Mouse (Mus musculus) liver, embryonic 12.5 days (tissue): ENCODE results near the gene Ank2. TPM values are rescaled to one million over a fixed set of nuclear protein-coding genes. Genes with fewer than 3 reads are reported as not detected.

Source experiments
- ATAC-seq: fragments of 200-750 bp; cut with Nextera tagmentation; 2 replicates; pipeline ENCODE4 v1.8.0; 2017; ENCODE audit warnings: moderate number of reproducible peaks, mild to moderate bottlenecking, moderate library complexity
- H3K27ac ChIP-seq: fragments of 300-500 bp; sonication (generic); 2 replicates; pipeline ENCODE4 v1.5.1; 2016; ENCODE audit warnings: mild to moderate bottlenecking
- H3K27me3 ChIP-seq: fragments of 300-500 bp; sonication (generic); replicated peaks from 2 replicates; pipeline ENCODE4 v1.6.1; 2016; ENCODE audit warnings: mild to moderate bottlenecking, moderate library complexity
- H3K36me3 ChIP-seq: fragments of 300-500 bp; sonication (generic); 2 replicates; pipeline ENCODE4 v1.6.1; 2016; ENCODE audit warnings: mild to moderate bottlenecking, moderate library complexity
- H3K4me1 ChIP-seq: fragments of 300-500 bp; sonication (generic); 2 replicates; pipeline ENCODE4 v1.6.1; 2016
- H3K4me2 ChIP-seq: fragments of 300-500 bp; sonication (generic); 2 replicates; pipeline ENCODE4 v1.6.1; 2016; ENCODE audit warnings: mild to moderate bottlenecking, moderate library complexity
- H3K4me3 ChIP-seq: fragments of 300-500 bp; sonication (generic); 2 replicates; pipeline ENCODE4 v1.5.1; 2016; ENCODE audit warnings: mild to moderate bottlenecking, moderate library complexity
- H3K9ac ChIP-seq: fragments of 300-500 bp; sonication (generic); 2 replicates; pipeline ENCODE4 v1.6.1; 2016; ENCODE audit warnings: mild to moderate bottlenecking, moderate library complexity
- H3K9me3 ChIP-seq: fragments of 300-500 bp; sonication (generic); replicated peaks from 2 replicates; pipeline ENCODE4 v1.6.1; 2016; ENCODE audit warnings: mild to moderate bottlenecking, moderate library complexity
- WGBS: fragments of 180-500 bp; shearing (Covaris S2); methylation state at CpG from one replicate; pipeline ENCODE4 v1.1.7; 2016; ENCODE audit not compliant: insufficient replicate concordance; 5-methylcytosine and 5-hydroxymethylcytosine counted together
- polyA plus RNA-seq: library from polyadenylated mRNA; unstranded; fragments of >200 nt; fragmentation: Nextera tagmentation; extraction: Ambion mirVana; gene quantifications from 2 replicates; pipeline ENCODE4 v1.2.1, GENCODE M21; 2016

Ank2 gene
- polyA plus RNA-seq, 1 experiment from 2014 or later, result 9.0 TPM

DNA sequence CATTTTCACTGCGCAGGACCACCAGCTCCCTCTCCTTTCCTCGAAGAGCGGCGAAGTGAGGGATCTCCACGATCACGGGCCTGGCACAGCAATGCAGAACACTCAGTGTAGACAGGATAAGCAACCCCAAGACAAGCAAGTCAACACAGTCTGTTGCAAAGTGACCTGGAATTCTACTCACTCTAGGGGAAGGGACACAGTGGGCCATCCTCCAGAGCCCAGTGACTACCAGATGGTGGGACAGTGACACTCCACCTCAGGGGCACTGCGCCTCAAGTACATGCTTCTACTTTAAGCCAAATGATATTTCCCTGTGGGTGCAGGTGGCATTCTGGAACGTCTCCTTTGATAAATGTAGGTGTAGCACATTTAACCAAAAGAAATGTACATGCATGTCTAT is 536.8 kb downstream of the Ank2 start:
- Histone ChIP-seq H3K4me3 (no peak overlapping the region), H3K9me3 (no peaks in the 10 kb centered on the region), H3K36me3 (no peaks in the 10 kb centered on the region), H3K4me1 (no peaks in the 10 kb centered on the region), H3K4me2 (no peak overlapping the region), H3K27ac (no peak overlapping the region), H3K27me3 (no peaks in the 10 kb centered on the region), H3K9ac (no peak overlapping the region)
- no peak for ATAC-seq
- WGBS, result 77% methylated on average over 8 of the region's 8 CpGs

DNA sequence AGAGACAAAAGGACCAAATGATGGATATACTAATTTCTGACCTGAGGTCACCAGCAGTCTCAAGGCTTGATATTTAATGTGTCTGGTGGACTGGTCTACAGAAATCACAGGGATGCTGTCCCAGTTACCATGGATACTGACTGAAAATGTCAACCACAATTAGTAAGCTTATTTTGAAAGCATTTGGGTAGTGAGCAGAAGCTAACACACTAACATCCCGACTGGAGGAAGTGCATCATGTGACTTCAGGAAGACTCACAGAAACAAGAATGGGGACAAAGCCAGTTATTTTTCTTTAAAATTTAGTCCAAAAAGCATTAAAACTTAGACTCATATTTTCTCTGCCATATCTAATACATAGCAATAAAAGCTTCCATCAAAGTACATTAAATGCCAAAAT is 546.5 kb downstream of the Ank2 start:
- Histone ChIP-seq H3K4me3 (no peak overlapping the region), H3K4me1 (no peaks in the 10 kb centered on the region), H3K9me3 (no peaks in the 10 kb centered on the region), H3K9ac (no peak overlapping the region), H3K27me3 (no peaks in the 10 kb centered on the region), H3K27ac (no peak overlapping the region), H3K4me2 (no peak overlapping the region), H3K36me3 (no peaks in the 10 kb centered on the region)
- ATAC-seq, result no peak
- 38% methylated on average over 1 of the region's 1 CpGs for WGBS

DNA sequence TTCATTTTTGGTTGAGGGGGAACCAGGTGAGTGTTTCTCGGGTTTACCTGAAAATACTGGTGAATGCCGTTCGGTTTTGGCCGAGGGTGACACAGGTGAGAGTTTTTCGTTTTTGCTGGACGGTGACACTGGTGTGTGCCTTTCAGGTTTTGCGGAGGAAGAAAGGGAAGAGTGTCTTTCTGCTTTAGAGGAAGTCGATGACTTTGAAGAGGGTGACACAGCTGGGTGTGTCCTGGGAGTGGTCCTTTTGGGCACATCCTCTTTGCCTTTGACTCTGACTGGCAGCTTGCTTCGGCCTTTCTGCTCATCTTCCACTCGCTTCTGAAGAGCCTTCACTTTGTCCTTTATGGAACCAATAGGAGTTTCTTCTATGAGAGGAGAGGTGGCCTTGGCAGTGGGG is 552.6 kb downstream of the Ank2 start:
- WGBS, result 81% methylated on average over 10 of the region's 10 CpGs
- Histone ChIP-seq H3K9ac (no peak overlapping the region), H3K4me1 (no peaks in the 10 kb centered on the region), H3K4me3 (no peak overlapping the region), H3K9me3 (no peaks in the 10 kb centered on the region), H3K27ac (no peak overlapping the region), H3K27me3 (no peaks in the 10 kb centered on the region), H3K4me2 (no peak overlapping the region), H3K36me3 (0 out of 2 replicates have a peak, but pooled peaks cover 3% of the 10 kb centered on the region)
- no peak for ATAC-seq

DNA sequence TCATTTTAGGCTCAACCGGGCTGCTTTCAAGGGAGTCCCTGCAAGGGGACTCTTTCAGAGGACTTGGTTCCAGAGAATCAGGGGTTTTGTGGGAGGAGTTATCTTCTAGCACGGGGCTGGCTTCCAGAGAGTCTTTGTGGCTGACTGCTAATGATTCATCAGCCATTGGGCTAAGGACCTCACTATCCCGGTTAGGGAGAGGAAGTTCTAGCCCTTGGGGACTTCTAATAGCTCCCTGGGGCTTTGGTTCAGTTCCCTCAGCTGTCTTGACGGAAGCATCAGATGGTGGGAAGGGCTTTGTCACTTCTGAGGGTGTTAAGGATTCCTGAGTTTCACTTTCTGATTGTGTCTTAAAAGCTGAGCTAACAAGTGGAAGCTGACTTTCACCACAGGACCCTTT is 554.3 kb downstream of the Ank2 start:
- H3K4me1 ChIP-seq, result no peaks in the 10 kb centered on the region
- H3K4me2 ChIP-seq, result no peak overlapping the region
- no peaks in the 10 kb centered on the region for H3K27me3 ChIP-seq
- no peak overlapping the region for H3K9ac ChIP-seq
- H3K4me3 ChIP-seq, result no peak overlapping the region
- ATAC-seq, result no peak
- no peak overlapping the region for H3K27ac ChIP-seq
- 0 out of 2 replicates have a peak, but pooled peaks cover 3% of the 10 kb centered on the region for H3K36me3 ChIP-seq
- 28% methylated on average over 4 of the region's 4 CpGs for WGBS
- no peaks in the 10 kb centered on the region for H3K9me3 ChIP-seq

DNA sequence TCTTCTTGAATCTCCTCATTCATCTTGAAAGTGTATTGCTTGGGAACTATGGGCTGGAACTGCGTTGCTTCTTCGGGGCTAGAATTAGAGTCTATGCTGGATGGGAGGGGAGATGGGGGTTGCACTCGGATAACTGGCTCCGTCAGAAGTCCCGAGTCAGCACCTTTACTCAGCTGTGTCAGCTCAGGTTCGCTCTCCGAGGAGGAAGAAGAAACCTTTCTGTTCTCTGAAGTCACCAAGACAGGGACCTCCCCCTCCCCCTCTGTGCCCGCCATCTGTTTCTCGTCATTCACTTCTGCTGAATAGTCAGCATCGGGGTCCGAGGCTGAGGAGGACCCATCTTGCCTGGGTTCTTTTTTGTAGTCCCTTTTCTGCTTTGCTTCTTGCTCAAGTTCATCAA is 555.1 kb downstream of the Ank2 start:
- Histone ChIP-seq H3K9me3 (no peaks in the 10 kb centered on the region), H3K27ac (no peak overlapping the region), H3K36me3 (0 out of 2 replicates have a peak, but pooled peaks cover 3% of the 10 kb centered on the region), H3K9ac (no peak overlapping the region), H3K27me3 (no peaks in the 10 kb centered on the region), H3K4me3 (no peak overlapping the region), H3K4me1 (no peaks in the 10 kb centered on the region), H3K4me2 (no peak overlapping the region)
- ATAC-seq, result no peak
- WGBS, result 72% methylated on average over 11 of the region's 11 CpGs

DNA sequence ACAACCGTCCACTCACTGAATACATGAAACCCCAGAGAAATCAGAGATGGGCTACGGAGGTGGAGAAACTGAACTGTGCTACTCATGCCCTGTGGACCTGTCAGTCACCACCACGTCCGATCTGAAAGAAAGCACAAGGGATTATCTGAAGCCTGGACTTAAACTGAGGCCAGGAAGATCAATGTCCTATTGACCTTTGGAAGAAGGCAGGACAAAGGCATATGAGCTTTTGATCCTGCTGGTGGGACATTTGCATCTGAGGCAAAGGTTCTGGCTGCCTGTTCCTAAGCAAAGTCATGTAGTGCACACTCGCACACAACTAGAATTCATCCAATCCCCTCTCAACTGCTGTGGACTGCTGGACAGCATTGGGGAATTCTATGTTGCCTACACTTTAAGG is 558.7 kb downstream of the Ank2 start:
- 61% methylated on average over 5 of the region's 5 CpGs for WGBS
- 0 out of 2 replicates have a peak, but pooled peaks cover 3% of the 10 kb centered on the region for H3K36me3 ChIP-seq
- no peak for ATAC-seq

DNA sequence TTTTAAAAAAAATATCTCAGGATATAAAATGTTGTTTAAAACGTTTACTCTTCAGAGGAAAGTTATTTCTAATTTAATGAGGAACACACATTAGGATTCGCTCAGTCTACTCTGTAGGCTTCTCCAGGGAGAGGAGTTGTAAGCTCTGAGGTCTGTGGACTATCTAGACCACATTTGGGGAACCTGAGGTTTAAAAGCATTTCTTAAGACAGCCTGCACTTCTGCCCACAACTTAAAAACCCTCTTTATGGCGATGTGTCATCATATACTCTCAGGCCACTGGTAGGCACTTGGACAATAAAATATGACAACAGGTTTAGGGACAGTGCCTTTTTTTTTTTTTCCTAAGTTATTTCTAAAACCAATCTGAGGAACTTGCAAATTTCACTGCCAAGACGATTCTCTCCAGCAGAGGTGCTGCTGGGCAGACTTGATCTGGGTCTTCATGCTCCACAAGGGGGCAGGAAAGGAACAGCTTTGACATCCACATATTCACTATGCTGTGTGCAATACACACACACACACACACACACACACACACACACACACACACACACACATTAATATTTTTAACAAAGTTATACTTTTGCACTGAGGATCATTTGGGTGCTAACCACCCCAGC is 567.2 kb downstream of the Ank2 start:
- WGBS, result 27% methylated on average over 4 of the region's 4 CpGs
- Histone ChIP-seq H3K4me3 (no peak overlapping the region), H3K4me1 (no peaks in the 10 kb centered on the region), H3K4me2 (no peak overlapping the region), H3K9me3 (no peaks in the 10 kb centered on the region), H3K27me3 (no peaks in the 10 kb centered on the region), H3K9ac (no peak overlapping the region), H3K27ac (no peak overlapping the region), H3K36me3 (0 out of 2 replicates have a peak, but pooled peaks cover 4% of the 10 kb centered on the region)
- no peak for ATAC-seq

More for the DNA sequence above, 558.7 kb downstream of the Ank2 start:
- H3K9me3 ChIP-seq, result no peaks in the 10 kb centered on the region
- no peak overlapping the region for H3K4me3 ChIP-seq
- H3K9ac ChIP-seq, result no peak overlapping the region
- H3K27ac ChIP-seq, result no peak overlapping the region
- no peaks in the 10 kb centered on the region for H3K4me1 ChIP-seq
- H3K4me2 ChIP-seq, result no peak overlapping the region
- H3K27me3 ChIP-seq, result no peaks in the 10 kb centered on the region

DNA sequence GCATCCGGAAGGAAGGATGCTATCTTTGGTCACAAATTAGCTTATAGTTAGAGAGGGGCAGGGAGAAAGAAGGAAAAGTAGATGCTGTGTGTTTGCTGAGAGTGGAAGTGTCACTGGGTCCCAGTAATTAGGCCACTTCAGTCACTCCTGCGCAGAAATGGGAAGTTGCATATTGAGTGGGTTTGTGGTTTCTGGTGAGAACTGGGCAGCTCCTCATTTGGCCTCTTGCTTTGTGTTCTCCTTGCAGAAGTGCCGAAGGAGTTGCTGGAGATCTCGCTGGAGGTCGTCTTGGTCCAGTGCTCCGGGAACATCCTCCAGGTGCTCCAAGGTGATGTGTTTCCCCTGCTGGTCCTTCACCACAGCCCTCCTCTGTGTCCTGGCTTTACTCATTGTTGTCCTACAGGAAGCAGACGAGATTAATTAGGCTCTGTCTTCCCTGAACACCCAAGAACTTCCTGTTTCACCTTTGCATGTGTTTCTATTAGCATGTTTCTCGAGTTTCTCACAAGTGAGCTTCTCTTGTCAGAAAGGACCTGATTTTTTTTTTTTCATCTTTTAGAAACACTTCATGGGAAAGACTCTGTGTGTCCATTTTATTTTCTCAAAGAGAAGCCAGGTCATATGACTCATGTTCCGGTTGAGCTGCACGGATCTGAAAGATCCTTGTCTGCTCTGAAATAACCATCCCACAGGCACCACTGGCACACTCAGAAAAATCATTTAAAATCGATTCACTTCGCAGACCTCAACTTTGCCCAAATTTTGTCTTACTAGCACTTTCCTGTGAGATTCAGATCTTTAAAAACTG is 575.4 kb downstream of the Ank2 start:
- Histone ChIP-seq H3K4me1 (no peaks in the 10 kb centered on the region), H3K27me3 (no peaks in the 10 kb centered on the region), H3K9ac (no peak overlapping the region), H3K36me3 (no peaks in the 10 kb centered on the region), H3K4me3 (no peak overlapping the region), H3K4me2 (no peak overlapping the region), H3K27ac (no peak overlapping the region), H3K9me3 (no peaks in the 10 kb centered on the region)
- WGBS, result 35% methylated on average over 12 of the region's 12 CpGs
- no peak for ATAC-seq

DNA sequence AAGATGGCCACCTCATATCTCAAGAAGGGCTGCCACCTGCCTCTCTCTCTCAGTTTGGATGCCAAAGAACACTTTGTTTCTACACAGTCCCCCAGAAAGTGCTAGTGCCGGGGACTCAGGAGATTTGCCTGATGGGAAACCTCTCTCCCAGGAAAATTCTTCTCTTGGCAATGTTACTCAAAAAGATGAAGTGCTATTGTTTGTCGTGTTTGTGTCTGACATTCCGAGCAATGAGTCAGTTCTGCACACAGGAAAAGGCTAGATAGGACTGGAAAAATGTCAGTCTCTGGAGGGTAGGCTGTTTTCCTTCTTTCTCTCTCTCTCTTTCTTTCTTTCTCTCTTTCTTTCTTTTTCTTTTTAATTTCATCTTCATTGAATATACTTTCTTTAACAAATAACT is 577.2 kb downstream of the Ank2 start:
- WGBS, result 50% methylated on average over 3 of the region's 3 CpGs
- no peaks in the 10 kb centered on the region for H3K4me1 ChIP-seq
- H3K9ac ChIP-seq, result no peak overlapping the region
- H3K36me3 ChIP-seq, result no peaks in the 10 kb centered on the region
- no peak overlapping the region for H3K27ac ChIP-seq
- no peak overlapping the region for H3K4me2 ChIP-seq
- no peak for ATAC-seq
- H3K27me3 ChIP-seq, result no peaks in the 10 kb centered on the region
- H3K4me3 ChIP-seq, result no peak overlapping the region
- H3K9me3 ChIP-seq, result no peaks in the 10 kb centered on the region

DNA sequence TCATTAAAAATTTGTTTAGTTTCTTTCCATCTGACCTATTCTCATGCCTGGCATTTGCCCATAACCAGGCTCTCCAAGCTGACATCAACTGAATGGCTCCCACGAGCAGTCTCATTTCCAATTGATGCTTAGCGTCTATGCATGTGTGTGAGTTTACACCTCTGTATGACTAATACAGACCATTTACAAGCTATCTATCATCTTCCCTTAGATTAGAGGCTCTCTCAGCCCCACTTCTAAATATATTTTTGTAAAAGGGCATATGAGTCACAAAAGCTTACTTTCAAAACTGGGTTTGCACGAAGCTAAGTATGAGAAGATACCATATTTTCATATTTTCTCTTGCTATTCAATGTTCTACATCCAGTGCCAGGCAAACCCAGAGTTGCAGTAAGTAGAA is 578.9 kb downstream of the Ank2 start:
- no peaks in the 10 kb centered on the region for H3K4me1 ChIP-seq
- no peak overlapping the region for H3K4me2 ChIP-seq
- no peak overlapping the region for H3K9ac ChIP-seq
- no peak overlapping the region for H3K27ac ChIP-seq
- no peaks in the 10 kb centered on the region for H3K9me3 ChIP-seq
- no peaks in the 10 kb centered on the region for H3K36me3 ChIP-seq
- WGBS, result 69% methylated on average over 3 of the region's 3 CpGs
- ATAC-seq, result no peak
- no peak overlapping the region for H3K4me3 ChIP-seq
- no peaks in the 10 kb centered on the region for H3K27me3 ChIP-seq

DNA sequence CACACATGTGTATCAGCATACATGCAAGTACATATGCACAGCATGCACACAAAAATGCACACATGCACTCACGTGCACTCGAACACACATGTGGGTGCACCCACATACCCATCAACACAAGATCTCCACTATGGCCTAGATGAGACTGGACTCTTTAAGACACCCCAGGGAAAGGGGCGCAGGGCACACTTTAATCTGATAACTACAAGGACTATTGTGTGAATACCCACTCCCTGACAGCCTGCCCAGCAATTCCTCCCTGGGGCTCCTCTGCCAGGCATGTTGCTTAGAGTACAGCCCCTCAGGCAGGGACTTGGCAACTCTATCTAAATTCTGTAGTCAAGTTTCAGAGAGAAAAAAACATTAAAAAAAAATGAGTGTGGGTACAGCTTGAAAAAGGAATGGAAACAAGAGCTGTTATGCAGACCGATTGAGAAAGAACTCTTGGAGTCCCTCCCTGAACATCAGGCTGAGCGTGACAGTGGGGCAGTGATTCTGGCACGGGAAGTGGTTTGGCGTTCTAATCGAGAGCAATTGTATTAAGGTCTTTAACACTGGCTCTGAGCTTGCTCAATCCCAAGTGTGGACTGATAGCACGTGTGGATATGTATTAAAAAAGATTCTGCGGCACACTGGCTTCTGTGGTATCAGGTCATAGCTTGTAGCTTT is 580.2 kb downstream of the Ank2 start:
- no peak for ATAC-seq
- WGBS, result 67% methylated on average over 10 of the region's 10 CpGs

DNA sequence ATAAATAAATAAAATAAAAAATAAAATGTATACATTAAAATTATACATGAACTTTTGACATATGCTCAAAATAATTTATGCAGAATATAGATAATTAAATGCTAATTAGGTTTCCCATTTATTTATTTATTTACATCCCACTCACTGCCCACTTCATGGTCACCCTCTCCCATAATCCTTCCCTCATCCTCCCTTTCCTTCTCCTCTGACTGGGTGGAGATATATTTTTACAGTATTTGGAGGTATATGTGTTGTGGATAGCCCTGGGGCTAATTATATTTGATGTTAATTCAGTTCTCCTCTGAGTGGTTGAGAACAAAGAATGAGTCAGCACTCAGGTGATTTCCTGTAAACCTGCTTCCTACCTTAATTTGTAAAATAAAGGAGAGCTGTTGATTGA is 582.8 kb downstream of the Ank2 start:
- Histone ChIP-seq H3K4me2 (no peak overlapping the region), H3K27me3 (no peaks in the 10 kb centered on the region), H3K36me3 (no peaks in the 10 kb centered on the region), H3K4me1 (no peaks in the 10 kb centered on the region), H3K4me3 (no peak overlapping the region), H3K9ac (no peak overlapping the region), H3K27ac (no peak overlapping the region), H3K9me3 (no peaks in the 10 kb centered on the region)
- ATAC-seq, result no peak

More for the DNA sequence above, 580.2 kb downstream of the Ank2 start:
- Histone ChIP-seq H3K4me1 (no peaks in the 10 kb centered on the region), H3K9me3 (no peaks in the 10 kb centered on the region), H3K27me3 (no peaks in the 10 kb centered on the region), H3K4me3 (no peak overlapping the region), H3K27ac (no peak overlapping the region), H3K4me2 (no peak overlapping the region), H3K36me3 (no peaks in the 10 kb centered on the region), H3K9ac (no peak overlapping the region)
